Mouse (Mus musculus) G1E-ER4 (cell line): ENCODE results near the gene Bcr. TPM values are rescaled to one million over a fixed set of nuclear protein-coding genes. Genes with fewer than 3 reads are reported as not detected.

Experiments used
- GATA1 ChIP-seq: IDR thresholded peaks from one replicate; pipeline ENCODE4 v1.8.0; 2012; ENCODE audit warnings: low read length, inconsistent platforms
- polyA plus RNA-seq: library from polyadenylated mRNA; stranded (reverse); fragments of >175 nt; gene quantifications from 2 replicates; pipeline ENCODE4 v1.2.3, GENCODE M21; 2012

Gene Bcr
- polyA plus RNA-seq: not detected in 2 replicates

DNA sequence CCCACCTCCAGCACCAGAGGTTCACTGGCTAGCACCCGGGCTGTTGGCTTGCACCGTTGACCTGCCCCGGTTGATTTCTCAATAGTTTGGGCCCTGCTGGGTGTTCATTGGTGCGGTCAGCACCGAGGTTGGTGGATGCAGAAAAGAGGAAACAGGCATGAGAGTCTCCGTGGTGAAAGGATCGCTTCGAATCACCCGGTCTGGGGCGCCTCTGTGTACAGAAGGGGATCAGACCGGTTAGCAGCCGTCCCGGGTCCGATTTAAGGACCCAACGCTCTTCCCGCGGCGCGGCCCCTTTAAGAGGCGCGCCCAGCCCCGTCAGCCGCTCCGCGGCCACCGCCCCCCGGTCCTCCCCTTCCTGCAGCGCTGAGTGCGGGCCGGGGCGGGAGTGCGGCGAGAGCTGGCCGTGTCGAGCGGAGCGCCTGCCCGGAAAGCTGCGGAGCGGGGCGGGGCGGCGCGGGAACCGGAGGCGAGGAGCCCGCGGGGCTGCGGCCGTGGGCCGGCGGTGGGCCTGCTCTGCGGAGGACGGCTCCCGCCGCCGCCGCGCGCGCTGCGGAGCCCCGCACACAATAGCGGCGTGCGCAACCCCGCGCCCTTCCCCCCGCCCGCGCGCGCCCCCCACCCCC, at the start of gene Bcr:
Gene Bcr (plus strand): TSS at position 376 of the 626 bp plus-strand sequence.
- no peak for TF ChIP-seq GATA1

DNA sequence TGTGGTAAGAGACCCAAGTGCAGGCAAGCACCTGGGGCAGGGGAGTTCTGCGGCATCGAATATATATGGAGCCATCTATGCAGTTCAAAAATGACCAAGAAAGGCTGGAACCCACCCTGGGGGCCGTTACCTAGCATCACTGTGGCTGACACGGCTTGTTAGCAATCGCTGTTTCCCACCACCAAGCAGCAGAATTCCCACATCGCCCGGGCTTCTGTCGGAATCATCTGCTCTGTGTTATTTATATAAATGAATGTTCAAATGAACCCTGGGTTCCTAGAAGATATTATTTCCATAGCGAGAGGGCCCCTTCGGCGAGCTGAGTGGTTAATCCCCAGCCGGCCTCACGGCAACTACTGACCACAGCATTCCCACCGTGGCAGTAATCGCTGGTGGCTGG, 49.7 kb upstream of the Bcr start:
- no peak for TF ChIP-seq GATA1

DNA sequence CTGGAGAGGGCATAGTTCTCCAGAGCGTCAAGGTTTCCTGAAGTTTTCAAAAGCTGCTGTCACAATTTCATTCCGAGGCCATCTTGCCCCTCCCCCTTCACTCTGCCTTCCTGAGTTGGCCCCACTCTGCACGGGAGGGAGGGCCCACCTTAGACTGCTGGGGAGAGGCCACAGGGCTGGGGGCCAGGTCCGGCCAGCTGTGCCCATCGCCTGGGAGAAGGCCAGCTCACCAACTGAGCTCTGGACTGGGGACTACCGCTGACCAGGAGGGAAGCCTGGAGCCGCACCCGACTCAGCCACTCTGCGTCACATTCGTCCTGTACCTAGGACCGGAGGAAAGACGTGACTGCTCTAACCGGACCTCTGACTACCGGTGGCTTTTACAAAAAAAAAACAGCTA, 44.9 kb upstream of the Bcr start:
- TF ChIP-seq GATA1: no peak

DNA sequence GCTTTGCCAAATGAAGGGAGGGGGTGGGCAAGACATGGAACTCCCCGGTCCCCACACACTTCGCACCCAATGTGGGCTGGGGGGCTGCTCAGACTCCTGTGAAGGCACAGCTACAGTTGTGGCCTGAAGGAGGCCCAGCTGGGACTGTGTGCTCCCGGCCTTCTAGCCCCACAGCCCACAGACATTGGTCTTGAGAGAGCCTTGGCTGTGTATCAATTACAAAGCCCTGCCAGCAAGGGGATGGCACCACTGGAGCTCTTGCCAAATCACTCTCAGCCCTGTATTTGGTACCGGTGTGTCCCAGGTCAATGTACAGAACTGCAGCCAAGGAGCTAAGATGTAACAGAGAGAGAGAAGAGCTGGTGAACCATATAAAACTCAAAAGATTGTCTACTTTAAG, 43.9 kb upstream of the Bcr start:
- TF ChIP-seq GATA1: no peak

DNA sequence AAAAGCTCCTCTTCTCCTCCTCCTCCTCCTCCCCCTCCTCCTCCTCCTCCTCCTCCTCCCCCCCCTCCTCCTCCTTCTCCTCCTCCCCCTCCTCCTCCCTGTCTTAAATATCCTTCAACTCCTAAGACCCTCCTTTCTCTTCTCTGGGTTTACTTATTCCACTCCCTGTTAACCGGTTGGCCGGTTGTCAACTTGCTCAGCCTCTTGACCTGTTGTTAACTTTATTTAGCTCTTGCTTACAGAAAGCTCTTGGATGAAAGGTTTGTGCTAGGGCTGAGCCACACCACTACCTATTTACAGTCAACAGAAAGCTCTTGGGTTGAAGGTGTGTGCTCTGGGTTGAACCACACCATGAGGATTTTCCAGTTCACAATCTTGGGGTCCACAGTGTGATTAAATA, 40.1 kb upstream of the Bcr start:
- no peak for TF ChIP-seq GATA1

DNA sequence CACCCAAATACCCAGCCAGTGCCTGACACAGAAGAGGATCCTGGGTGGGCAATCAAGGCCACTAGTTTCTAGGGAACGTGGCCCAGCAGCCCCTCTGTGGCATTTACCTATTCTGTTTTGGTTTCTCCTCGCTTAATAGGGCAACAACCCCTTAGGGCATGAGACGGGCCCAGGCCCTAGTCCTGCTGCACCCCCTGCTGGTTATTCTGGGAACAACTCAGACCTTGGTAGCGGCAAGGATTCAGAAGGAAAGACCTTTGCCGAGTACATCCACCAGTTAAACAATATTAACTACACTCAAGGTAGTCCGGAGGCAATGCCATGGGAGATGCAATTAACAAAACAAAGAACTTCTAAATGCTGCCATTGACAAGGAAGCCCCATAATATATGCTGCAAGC, 39.3 kb upstream of the Bcr start:
- no peak for TF ChIP-seq GATA1

DNA sequence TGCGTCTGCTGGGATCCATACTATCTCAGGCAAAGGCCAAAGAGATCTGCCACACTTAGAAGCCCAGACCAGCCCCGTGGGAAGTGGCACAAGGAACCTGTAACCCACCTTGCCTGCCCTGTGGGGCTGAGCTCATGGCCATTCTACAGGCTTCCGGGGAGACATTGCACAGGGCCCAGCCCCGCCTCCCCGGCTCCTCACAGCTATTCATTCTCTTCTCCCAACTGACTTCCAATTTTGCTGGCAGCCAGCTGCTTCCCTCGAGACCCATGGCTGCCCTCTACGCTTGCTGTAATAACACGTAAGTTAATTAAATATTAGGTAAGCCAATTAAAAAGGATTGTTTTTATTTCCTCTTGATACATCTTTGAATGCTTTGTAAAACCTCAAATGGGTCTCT, 33.9 kb upstream of the Bcr start:
- no peak for TF ChIP-seq GATA1

DNA sequence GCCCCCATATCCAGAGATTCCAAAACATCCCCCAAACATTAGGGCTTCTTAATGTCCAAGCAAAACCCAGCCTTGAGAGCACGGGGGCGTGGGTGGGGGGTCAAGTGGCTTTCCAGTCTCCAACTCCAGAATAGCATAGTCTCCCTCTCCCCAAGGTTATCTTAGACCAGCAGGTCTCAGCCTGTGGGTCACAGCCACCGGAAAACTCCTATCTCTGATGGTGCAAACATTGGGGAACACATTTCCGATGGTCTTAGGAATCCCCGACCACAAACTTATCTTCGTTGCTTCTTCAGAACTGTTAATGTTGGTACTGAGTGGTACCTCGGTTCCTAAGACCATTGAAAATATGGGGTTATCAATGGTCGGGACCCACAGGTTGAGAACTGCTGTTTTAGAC, 31.6 kb upstream of the Bcr start:
- no peak for TF ChIP-seq GATA1

DNA sequence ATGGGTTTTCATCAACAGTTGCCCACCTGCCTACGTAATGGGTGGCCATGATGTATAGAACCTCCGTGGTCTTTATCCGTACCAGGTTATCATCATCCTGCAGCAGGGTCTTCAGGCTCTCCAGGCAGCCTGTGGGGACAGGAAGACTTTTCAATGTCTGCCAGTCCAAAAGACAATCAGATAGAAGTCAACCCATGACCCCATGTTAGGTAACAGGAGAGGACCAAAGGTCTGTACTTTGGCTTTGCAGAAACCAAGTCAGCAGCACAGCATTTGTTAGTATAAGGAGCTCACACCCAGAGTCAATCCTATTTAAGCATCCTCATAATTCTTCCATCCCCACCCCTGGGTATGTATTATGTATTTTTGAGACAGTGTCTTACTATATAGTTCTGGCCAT, 30.7 kb upstream of the Bcr start:
- TF ChIP-seq GATA1: no peak

DNA sequence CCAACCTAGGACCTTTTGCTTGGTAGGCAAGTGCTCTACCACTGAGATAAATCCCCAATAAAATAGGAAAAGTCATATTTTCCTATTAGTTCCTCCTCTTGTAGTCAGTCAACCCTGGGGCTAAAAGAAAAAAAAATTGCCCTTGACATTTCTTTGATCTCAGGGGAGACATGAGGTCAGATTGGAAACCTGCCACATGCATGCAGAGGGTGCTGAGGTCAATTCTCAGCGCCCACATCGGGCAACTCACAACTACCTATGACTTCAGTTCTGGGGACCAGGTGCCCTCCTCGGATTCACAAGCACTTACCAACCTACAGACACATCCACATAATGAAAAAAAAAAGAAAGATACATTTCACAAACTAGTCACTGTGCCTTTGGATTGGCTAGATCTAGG, 30.2 kb upstream of the Bcr start:
- no peak for TF ChIP-seq GATA1

DNA sequence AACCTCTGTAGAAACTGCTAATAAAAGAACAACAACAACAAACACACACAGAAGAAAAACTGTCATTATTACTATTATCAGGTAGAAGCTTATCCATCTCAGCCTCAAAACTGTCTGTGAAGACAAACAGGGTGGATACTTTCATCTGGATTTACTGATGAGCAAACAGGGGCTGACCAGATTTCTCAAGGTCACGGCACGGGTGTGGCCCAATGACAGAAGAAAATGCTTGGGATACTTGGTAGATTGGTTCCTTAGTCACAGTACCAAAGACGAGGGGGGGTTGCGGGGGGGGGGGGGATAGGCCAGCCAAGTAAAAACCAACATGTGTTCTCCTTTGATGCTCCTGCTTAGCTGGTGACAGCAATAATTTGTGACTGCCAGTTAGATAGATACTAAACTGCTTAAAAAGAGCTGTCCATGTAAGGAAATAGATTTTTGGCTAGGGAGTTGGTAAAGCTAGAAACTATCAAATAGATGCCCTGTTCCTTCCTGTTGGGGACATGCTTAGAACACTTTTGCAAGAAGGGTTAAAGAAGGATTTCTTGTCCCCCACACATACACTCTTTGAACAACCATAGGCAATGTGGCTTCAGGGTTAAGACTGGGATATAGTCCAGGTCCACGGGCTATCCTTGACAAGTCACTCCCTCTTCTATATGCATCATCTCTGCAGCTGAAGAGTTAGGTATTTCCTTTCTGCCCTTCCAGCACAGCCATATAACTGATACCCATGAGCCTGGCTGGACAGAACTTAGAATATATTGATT, 28.9 kb upstream of the Bcr start:
- no peak for TF ChIP-seq GATA1

DNA sequence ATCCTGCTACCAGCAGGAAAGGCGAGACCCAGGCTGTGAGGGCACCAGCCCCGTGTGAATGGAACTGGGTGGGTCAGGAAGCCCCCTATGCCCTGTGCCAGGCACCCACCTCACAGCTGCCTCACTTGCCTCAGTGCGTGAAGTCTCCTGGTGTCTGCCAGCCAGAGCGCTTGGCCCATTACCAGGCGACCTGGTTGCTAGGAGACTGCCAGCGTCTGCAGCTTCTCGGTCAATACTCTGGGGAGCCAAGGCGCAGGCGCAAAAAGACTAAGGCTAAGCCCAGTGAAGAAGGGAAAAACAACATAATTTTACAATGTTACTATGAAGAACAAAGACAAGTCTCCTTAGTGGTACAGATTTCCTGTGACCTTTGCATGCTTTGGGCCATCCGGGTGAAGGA, 28.0 kb upstream of the Bcr start, which contains the start of gene Rsph14:
Gene Rsph14 (minus strand): TSS at position 192 of the 400 bp plus-strand sequence.
- TF ChIP-seq GATA1: no peak

DNA sequence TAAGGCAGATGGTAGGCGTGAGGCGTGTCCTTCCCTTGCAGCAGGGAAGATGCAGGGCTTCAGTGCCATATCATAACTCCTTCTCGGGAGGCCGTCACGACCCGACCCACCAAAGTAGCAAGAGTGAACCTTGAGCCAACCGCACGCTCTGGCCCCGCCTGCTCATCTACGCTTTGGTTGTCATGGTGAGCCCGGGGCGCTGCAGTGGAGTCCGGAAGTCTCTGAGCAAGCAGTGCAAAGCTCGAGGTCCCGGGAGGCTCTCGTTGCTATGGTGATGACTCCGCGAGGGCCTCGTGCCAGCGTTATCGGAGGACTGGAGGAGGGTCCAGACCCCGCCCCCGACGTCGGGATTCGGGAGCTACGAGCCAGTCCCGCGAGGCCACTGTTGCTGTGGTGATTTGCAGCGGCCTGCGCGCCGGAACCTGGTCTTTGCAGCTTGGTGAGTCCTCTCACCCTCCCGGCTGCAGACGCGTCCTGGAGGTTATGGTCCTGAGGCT, 23.5 kb upstream of the Bcr start, which contains the start of gene Rab36:
Gene Rab36 (plus strand): TSS at position 176 of the 497 bp plus-strand sequence.
- no peak for TF ChIP-seq GATA1

DNA sequence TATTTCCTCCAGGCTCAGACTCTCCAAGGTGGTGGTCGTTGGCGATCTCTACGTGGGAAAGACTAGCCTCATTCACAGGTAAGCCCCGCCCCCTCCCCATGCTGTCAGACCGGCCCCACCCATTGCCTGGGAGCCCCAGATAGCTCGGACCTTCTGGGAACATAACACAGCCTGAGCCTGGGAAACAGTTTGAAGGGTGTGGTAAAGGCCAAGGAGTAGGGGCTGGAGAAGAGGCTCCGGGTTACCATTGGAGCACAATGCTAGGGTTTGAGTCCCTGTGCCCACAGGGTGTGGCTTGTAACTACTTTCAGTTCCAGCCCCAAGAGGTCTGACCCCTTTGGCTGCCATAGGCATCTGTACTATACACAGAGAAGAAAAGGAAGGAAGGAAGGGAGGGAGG, 15.9 kb upstream of the Bcr start:
- no peak for TF ChIP-seq GATA1

DNA sequence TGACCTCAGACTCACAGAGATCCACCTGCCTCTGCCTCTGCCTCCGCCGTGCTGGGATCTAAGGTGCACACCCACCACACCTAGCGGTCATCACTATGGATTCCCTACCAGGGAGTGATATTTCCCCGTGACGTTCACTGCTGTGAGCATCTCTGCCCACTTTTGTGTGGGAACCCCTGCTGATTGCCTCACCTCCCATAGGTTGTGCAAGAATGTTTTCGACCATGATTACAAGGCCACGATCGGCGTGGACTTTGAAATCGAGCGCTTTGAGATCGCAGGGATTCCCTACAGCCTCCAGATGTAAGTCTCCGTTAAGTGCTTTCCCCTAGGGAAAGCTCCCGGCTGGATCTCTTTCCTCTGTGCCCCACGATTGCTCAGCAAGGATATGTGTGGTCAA, 14.6 kb upstream of the Bcr start:
- TF ChIP-seq GATA1: no peak

DNA sequence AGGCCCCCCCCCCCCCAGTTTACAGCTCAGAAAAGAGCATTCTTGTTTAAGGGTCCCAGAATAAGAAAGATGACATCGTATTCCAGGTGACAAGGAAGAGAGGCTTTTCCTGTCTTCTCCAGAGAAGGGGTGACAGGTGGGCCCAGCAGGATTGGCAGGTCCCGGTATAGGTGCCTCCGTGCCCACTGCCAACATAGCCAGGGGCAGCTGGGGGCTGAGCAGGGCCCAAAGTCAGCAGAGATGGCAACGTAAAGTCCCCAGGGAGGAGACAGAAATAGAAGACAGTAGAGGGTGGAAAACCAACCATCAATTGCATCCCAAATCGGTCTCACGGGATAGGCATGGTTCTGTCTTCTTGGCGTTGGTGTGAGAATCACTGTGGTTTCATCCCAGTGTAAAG, 11.7 kb upstream of the Bcr start:
- TF ChIP-seq GATA1: no peak

DNA sequence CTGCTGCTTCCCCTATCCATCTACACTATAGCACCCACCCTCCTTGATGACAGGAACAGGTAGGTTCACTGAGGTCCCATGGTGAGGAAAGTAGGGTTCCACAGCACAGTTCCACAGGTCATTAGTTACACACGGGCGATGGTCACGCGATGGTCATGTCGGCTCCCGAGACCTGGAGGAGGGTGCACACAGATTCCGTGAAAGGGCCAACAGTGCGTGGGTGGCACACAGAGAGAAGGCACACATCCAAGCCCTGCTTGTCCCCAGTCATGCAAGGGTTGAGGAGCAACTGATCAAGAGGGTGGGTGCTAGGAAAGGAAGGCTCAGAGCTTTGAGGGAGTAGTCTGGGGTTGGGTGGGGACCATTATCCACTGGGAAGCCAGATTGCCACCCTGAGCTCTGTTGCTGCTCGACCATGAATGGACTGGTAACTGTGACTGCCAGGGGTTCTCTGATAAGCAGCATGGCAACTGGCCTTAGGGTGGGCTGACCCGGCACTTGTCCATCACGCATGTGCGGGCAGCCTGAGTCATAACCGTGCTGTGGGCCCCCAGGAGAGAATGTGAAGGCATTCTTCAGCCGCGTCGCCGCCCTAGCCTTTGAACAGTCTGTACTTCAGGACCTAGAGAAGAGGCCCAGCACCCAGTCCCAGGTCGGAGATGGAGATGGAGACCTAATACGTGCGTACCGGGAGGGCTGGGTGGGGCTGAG, 8.9 kb upstream of the Bcr start:
- TF ChIP-seq GATA1: no peak
